Mouse (Mus musculus) bone marrow, adult 2 months (tissue): ENCODE results near the gene Drosha. TPM values are rescaled to one million over a fixed set of nuclear protein-coding genes. Genes with fewer than 3 reads are reported as not detected.
"Not testable (repeated sequence)": the region's sequence is repeated elsewhere in the genome, so short reads cannot be mapped to it uniquely, and the experiment has no call there.

ENCODE experiments used
- H3K27ac ChIP-seq: fragments of 200-500 bp; 2 replicates; pipeline ENCODE4 v1.5.1; 2012; ENCODE audit warnings: low read depth, mild to moderate bottlenecking, control low read depth, inconsistent platforms, low read length; ENCODE audit not compliant: control insufficient read depth, poor library complexity, insufficient read depth
- H3K4me1 ChIP-seq: fragments of 200-500 bp; 2 replicates; pipeline ENCODE4 v1.6.1; 2011; ENCODE audit warnings: low read length; ENCODE audit not compliant: control insufficient read depth, insufficient read depth
- H3K4me3 ChIP-seq: fragments of 200-500 bp; replicated peaks from 2 replicates; pipeline ENCODE3; 2011; ENCODE audit warnings: mild to moderate bottlenecking, low read depth, low read length, control low read depth; ENCODE audit not compliant: control insufficient read depth
- CTCF ChIP-seq: fragments of 200-500 bp; IDR thresholded peaks from 2 replicates; pipeline ENCODE4 v1.5.1; 2011; ENCODE audit warnings: low read length, control low read depth; ENCODE audit not compliant: control insufficient read depth, insufficient read depth
- POLR2A ChIP-seq: fragments of 200-500 bp; IDR thresholded peaks from 2 replicates; pipeline ENCODE4 v1.6.1; 2011; ENCODE audit warnings: low read depth, mild to moderate bottlenecking, control low read depth, low read length, borderline replicate concordance; ENCODE audit not compliant: control insufficient read depth
- WGBS: fragments of 180-500 bp; shearing (Covaris S2); methylation state at CpG from one replicate; pipeline ENCODE4 v1.1.7; 2018; 5-methylcytosine and 5-hydroxymethylcytosine counted together
- polyA plus RNA-seq: library from polyadenylated mRNA; stranded (reverse); fragments of >200 nt; gene quantifications from 2 replicates; pipeline ENCODE4 v1.2.4, GENCODE M21; 2011; ENCODE audit warnings: low replicate concordance; ENCODE audit not compliant: missing spikeins, insufficient read depth, insufficient read length

The Drosha gene
- polyA plus RNA-seq, 1 experiment: 26.3 TPM

DNA sequence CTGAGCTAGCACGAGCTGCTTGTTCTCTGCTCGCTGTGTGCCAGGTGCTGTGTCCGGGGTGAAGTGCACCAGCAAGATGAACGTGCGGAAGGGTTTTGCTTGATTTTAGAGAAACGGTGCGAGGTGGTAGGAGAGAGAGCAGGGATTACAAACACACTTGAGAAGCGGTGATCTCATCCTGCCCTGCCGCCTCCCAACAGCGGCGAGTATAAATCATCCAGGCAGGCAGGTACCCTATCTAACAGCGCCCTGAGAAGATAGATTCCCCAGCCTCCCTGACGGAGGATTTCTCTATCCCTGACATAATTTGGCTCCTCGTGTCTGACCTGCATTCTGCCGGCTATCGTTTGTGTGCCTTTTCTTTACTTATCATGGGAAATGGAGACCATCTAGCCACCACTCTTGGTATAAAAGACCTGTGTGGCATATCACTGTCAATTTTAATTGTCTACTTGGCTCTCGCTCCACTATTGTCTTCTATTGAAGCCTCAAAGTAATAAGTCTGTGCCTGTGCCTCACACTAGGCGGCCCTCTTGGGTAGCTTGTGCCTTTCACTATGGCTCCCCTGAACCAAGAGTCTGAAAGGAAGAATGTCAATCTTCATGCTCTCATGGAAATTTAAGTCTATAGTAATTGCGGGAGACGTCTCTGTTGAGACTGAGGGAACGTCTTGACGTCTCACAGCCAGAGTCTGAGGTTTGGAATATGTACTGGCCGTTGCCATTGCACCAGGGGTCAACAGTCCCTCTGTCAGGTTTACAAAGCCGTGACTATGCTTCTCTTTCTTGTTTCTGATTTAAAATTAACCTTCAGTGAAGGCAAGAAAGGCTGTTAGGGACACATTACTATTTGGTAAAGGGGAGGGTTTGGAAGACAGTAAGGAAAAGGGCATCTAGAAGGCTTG lies 95.6 kb downstream of the Drosha start:
- TF ChIP-seq POLR2A: no peak
- no peak for TF ChIP-seq CTCF
- Histone ChIP-seq H3K27ac (no peak overlapping the region), H3K4me3 (no peak overlapping the region), H3K4me1 (no peaks in the 10 kb centered on the region)
- 91% methylated on average over 24 of the region's 24 CpGs for WGBS

DNA sequence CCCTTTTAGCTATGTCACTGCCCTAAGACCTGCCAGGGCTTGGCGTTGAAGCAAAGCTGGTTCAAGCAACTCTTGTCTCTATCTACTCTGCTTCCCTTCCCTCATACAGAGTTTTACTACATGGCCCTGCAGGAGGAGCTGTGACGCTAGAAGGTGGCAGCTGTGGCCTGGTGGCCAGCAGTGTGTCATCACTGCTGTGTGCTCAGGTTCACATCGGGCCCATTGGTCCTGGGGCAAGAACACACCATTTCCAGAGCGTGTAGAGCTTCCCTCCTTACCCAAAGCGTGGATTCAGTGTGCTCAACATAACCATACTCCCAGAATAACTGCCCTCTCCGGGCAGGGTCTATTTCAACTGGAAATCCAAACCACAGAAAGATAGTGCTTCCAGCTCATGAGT lies 97.3 kb downstream of the Drosha start:
- Histone ChIP-seq H3K4me3 (no peak overlapping the region), H3K4me1 (no peaks in the 10 kb centered on the region), H3K27ac (no peak overlapping the region)
- 81% methylated on average over 6 of the region's 6 CpGs for WGBS
- no peak for TF ChIP-seq POLR2A
- TF ChIP-seq CTCF: no peak

DNA sequence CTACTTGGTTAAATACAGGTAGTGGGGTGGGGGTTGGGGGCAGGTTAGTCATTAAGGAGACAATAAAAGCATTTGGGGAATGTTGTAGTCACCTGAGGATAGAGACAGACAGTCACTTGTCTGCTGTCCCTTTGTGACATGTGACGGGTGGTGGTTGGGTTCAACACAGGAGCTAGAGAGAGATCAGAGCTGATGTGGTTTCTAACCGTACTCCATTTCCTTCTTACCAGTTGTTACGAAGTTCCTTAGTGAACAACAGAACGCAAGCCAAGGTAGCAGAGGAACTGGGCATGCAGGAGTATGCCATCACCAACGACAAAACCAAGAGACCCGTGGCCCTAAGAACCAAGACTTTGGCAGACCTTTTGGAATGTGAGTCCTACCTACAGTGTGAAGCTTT lies 99.2 kb downstream of the Drosha start:
- WGBS: 31% methylated on average over 6 of the region's 6 CpGs
- TF ChIP-seq POLR2A (no peak), CTCF (no peak)
- H3K4me3 ChIP-seq: no peak overlapping the region
- no peak overlapping the region for H3K27ac ChIP-seq
- no peaks in the 10 kb centered on the region for H3K4me1 ChIP-seq

DNA sequence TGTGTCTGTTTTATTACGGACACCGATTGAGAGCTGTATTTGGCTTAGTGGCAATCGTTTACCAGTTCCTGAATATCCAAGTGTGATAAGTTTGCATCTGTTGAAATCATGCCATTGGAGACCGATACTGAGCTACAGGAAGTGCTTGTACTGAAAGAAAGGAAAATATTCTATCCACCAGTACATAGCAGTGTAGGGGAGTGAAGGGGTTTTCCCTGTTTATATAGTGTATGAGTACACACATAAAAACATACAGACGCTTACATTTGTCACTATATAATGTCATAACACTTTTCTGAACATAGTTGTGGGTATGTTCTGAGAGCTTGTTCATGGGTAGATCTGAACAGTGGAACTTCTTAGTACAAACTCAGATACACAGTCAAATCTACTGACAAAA lies 106.9 kb downstream of the Drosha start:
- no peak overlapping the region for H3K4me3 ChIP-seq
- H3K4me1 ChIP-seq: no peaks in the 10 kb centered on the region
- H3K27ac ChIP-seq: no peak overlapping the region
- 90% methylated on average over 5 of the region's 5 CpGs for WGBS
- TF ChIP-seq CTCF (no peak), POLR2A (no peak)

DNA sequence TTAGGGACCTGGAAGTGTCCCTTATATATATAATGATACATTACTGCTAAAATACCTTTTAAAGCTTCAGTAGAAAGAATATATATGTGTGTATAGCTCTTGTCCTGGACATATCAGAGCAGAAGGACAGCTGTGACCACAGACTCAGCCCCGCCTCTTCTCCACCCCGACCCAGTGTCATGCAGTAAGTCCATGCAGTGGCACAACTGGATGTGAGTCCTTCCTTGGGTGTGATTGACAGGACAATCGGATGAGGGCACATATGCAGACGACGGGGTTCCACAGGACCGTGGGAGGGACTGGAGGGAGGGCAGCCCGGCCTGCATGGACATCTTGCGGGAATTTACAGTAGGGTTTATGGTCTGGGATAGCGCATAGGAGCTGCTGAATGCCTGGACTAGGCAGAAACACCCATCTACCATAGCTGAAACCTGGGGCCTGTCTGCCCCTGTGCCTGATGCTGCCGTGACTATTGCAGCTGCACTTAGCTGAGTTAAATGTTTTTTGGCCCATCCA lies 111.7 kb downstream of the Drosha start:
- Histone ChIP-seq H3K4me3 (no peak overlapping the region), H3K27ac (no peak overlapping the region), H3K4me1 (no peaks in the 10 kb centered on the region)
- 89% methylated on average over 10 of the region's 10 CpGs for WGBS
- TF ChIP-seq POLR2A (no peak), CTCF (no peak)

DNA sequence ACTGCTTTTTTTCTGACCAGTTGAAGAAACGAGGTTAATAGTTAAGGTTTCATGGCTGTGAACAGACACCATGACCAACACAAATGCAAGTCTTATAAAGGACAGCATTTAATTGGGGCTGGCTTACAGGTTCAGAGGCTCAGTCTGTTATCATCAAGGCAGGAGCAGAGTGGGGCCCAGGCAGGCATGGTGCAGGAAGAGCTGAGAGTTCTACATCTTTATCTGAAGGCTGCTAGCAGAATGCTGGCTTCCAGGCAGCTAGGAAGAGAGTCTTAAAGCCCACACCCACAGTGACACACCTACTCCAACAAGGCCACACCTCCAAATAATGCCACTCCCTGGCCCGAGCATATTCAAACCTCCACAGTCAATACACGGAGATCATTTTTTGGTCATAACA lies 112.7 kb downstream of the Drosha start:
- H3K4me1 ChIP-seq, H3K4me3 ChIP-seq, H3K27ac ChIP-seq: not testable (repeated sequence)
- WGBS: 69% methylated on average over 3 of the region's 3 CpGs

DNA sequence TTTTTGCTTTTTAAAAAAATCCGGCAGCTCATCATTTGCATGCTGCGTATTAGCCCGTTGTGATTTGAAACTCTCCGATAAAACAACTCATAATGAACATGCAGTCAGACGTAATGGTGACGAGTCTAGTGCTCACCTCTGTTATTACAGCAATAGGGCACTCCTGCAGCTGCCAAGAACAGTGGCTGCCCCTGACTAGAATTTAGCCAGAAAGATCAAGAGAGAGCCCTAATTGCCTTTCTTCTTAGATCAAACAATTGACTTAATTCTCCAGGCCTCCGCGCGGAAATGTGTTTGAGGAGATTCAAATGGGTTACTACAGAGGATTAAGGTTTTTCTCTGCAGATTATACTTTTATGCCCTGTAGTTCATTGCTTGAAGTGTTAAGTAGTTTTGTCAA lies 116.5 kb downstream of the Drosha start:
- no peaks in the 10 kb centered on the region for H3K4me1 ChIP-seq
- TF ChIP-seq POLR2A: no peak
- no peak for TF ChIP-seq CTCF
- no peak overlapping the region for H3K4me3 ChIP-seq
- no peak overlapping the region for H3K27ac ChIP-seq
- WGBS: 88% methylated on average over 9 of the region's 9 CpGs

DNA sequence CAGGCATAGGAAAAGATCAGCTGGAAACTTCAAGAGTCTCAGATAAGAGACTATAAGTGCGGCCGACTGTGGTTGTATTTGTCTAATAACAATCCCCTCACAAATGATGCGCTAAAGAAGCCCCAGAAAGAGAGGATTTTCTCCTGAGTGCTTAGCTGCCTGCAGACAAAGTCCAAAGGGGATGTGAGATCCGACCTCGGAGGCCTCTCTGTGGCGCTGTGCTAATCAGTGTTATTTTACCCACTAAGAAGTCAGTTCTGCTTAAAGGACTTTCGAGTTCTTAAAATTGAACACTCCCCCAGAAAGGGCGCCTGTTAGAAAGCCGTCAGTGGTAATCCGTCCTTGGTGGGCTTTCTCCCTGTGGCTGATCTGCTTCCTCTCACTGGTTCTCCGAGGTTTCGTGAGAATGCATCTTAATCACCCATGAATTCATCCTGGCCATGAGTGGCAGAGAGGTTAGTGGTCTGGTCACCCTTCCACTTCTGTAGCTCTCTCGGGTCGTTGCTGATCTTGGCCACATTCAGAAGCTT lies 117.1 kb downstream of the Drosha start:
- no peak for TF ChIP-seq CTCF
- WGBS: 71% methylated on average over 14 of the region's 14 CpGs
- H3K27ac ChIP-seq: no peak overlapping the region
- no peaks in the 10 kb centered on the region for H3K4me1 ChIP-seq
- no peak overlapping the region for H3K4me3 ChIP-seq
